ENCODE assay signal across 36 mouse cellular contexts in the genomic region with DNA sequence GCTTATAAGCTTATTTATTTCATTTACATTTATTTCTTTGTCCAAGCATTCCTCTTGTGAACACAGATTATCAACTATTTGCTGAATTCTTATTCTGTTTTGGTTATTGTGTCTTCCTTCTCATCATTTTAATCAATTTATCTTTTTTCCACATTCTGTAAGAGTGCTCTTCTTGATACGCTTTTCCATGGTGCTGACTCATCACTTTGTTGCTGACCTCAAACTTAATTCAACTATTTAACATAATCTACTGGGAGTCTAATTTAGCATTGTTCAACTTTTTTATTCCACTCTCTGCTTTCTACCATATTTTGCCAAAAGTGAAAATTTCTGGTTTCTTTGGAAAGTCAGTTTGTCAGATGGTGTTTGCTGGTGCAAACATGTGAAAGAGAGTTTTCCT.
"Had no signal": no experiment of that assay in that cellular context is flagged by ENCODE, and none has a peak within 500 bp of the region (broad histone marks: within the 10 kb centered on the region; RNA-seq: fewer than 3 reads in every experiment).

No protein-coding gene starts in this region.

- H3K9ac ChIP-seq: heart, embryonic 12.5 days; heart, embryonic 13.5 days; heart, embryonic 15.5 days; hindbrain, embryonic 12.5 days; hindbrain, embryonic 13.5 days; hindbrain, embryonic 14.5 days; hindbrain, embryonic 15.5 days; intestine, embryonic 15.5 days; kidney, embryonic 15.5 days had no signal

- H3K36me3 ChIP-seq: heart, embryonic 10.5 days; heart, embryonic 12.5 days; heart, embryonic 13.5 days; heart, embryonic 15.5 days; hindbrain, embryonic 10.5 days; hindbrain, embryonic 12.5 days; hindbrain, embryonic 13.5 days; hindbrain, embryonic 15.5 days; intestine, embryonic 15.5 days; kidney, embryonic 15.5 days had no signal

- H3K27ac ChIP-seq: heart, embryonic 10.5 days; heart, embryonic 13.5 days; heart, embryonic 15.5 days; hindbrain, embryonic 10.5 days; hindbrain, embryonic 12.5 days; hindbrain, embryonic 13.5 days; hindbrain, embryonic 14.5 days; hindbrain, embryonic 15.5 days; hindbrain, postnatal 0 days; intestine, embryonic 15.5 days; kidney, embryonic 15.5 days; kidney, postnatal 0 days; layer of hippocampus, adult 2 months; left cerebral cortex, adult 2 months had no signal

- H3K4me2 ChIP-seq: heart, embryonic 11.5 days; heart, embryonic 12.5 days; heart, embryonic 13.5 days; heart, embryonic 15.5 days; hindbrain, embryonic 12.5 days; hindbrain, embryonic 13.5 days; hindbrain, embryonic 14.5 days; hindbrain, embryonic 15.5 days; intestine, embryonic 15.5 days; kidney, embryonic 15.5 days had no signal

- ATAC-seq: hindbrain, embryonic 16.5 days; hindbrain, postnatal 0 days; inflammation-experienced regulatory T-cells, adult 6 months; intestine, embryonic 15.5 days; intestine, embryonic 16.5 days; intestine, postnatal 0 days had no signal

- H3K9me3 ChIP-seq: heart, embryonic 10.5 days; heart, embryonic 13.5 days; heart, embryonic 15.5 days; hindbrain, embryonic 10.5 days; hindbrain, embryonic 12.5 days; hindbrain, embryonic 13.5 days; hindbrain, embryonic 15.5 days; intestine, embryonic 15.5 days; kidney, embryonic 15.5 days had no signal

- H3K4me3 ChIP-seq: heart, embryonic 10.5 days; heart, embryonic 12.5 days; heart, embryonic 13.5 days; heart, embryonic 15.5 days; hindbrain, embryonic 10.5 days; hindbrain, embryonic 12.5 days; hindbrain, embryonic 13.5 days; hindbrain, embryonic 15.5 days; intestine, embryonic 15.5 days; kidney, embryonic 15.5 days; layer of hippocampus, adult 2 months; left cerebral cortex, adult 2 months had no signal

- H3K27me3 ChIP-seq: heart, embryonic 12.5 days; heart, embryonic 13.5 days; heart, embryonic 15.5 days; hindbrain, embryonic 12.5 days; hindbrain, embryonic 13.5 days; hindbrain, embryonic 15.5 days; intestine, embryonic 15.5 days; kidney, embryonic 15.5 days had no signal

- DNase-seq: heart, postnatal 10 days; heart, postnatal 14 days; heart, postnatal 36 days; heart, postnatal 4 days; kidney, adult 11 months; kidney, adult 18-20 months; kidney, adult 2 months; kidney, adult 8-10 months; kidney, adult 9 months; kidney, postnatal 10 days; kidney, postnatal 14 days; kidney, postnatal 25 days; kidney, postnatal 36 days; kidney, postnatal 4 days; layer of hippocampus, adult 9-11 months; layer of hippocampus, postnatal 36 days had no signal

- H3K4me1 ChIP-seq: heart, embryonic 10.5 days; heart, embryonic 12.5 days; heart, embryonic 13.5 days; heart, embryonic 15.5 days; hindbrain, embryonic 10.5 days; hindbrain, embryonic 12.5 days; hindbrain, embryonic 13.5 days; hindbrain, embryonic 15.5 days; intestine, embryonic 15.5 days; kidney, embryonic 15.5 days had no signal
